Mouse (Mus musculus): ENCODE measurements around the gene Myo5c.

Gene Myo5c

DNA sequence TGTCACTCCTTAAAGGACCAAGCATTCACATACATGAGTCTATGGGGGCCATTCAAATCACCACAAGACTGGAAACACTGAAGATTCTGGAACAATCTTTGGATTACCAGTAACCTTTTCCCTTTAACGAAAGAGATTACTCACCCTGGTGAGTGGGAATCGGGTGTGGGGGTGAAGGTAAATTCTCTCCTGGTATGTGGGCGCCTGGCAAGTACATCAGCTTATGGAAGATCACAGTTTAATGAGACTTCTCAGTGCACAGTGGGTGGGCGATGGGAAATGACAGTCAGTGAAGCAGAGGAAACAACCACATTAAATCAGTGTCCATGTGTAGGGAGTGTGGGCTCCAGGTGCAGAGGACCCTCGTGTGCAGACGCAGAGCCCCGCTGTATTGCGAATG lies 99.0 kb downstream of the Myo5c start:
- DNase-seq: no peak

DNA sequence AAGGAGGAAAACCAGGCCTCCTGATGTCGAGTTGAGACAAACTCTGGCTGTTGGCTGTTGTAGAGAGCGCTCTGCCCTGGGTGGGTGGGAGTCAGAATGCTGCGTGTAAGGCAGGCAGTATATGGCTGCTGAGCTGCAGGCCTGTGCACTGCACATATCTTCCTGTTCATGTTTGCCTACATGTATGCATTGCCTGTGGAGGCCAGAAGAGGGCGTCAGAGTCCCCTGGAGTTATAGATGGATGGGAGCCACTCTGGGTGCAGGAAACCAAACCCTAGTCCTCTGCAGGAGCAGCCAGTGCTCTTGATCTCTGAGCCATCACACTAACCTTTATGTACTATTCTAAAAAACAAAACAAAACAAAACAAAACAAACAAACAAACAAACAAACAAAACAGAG lies 102.6 kb downstream of the Myo5c start:
- DNase-seq: no peak

DNA sequence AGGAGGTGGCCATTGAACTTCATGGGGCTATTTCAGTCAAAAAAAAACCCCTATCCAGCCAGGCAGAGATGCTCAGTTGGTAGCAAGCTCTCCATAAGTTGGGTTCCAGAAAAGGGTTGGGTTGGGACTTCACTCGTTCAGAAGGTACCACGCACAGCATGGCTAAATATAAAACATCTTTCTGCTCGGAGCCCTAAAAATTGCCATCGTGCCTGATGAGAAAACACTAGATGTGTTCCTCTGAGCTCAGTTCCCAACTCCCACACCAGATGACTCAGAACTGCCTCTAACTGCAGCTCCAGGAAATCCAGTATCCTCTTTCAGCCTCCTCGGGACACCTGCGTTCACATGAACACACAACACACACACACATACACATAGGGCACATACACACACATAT lies 106.2 kb downstream of the Myo5c start:
- DNase-seq: no peak

- DNase-seq: no peak
Observed at GRCm38 (mm10) chr9:75342433-75342832, 110.6 kb downstream of the Myo5c start.

- DNase-seq: no peak
Observed at GRCm38 (mm10) chr9:75347458-75347857, 115.6 kb downstream of the Myo5c start, which contains the start of gene Bcl2l10. TSS of gene Bcl2l10 (plus strand) at chr9:75347758.

DNA sequence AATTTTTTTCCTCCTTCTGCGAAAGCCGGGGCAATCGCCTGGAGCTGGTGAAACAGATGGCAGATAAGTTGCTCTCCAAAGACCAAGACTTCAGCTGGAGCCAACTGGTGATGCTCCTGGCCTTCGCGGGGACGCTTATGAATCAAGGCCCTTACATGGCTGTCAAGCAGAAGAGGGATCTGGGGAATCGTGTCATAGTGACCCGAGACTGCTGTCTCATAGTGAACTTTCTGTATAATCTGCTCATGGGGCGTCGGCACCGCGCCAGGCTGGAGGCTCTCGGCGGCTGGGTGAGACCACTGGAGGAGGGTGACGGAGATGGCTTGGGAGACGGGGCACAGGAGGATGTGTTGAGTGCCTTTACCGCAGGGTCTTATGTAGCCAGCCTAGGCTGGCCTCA lies 116.2 kb downstream of the Myo5c start:
- no peak for DNase-seq

- no peak for DNase-seq
Observed at GRCm38 (mm10) chr9:75348641-75349040, 116.8 kb downstream of the Myo5c start.

DNA sequence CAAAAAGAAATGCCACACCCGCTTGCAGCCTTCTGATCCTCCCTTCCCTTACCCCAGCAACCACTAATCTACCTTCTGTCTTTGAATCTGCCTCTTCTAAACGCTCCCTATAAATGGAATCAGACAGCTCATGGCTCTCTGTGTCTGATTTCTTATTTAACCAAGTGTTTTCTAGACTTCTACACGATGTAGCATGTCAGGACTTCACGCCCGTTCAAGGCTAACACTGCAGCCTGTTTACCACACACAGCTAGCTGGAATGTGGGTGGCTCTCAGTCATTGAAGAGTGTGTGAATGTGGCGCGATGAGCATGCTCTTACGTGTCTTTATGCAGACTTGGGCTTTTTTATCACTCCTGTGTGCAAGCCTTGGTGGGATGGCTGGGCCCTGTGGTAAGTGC lies 121.3 kb downstream of the Myo5c start:
- no peak for DNase-seq
